Mouse (Mus musculus): ENCODE results near the gene Sync. TPM values are rescaled to one million over a fixed set of nuclear protein-coding genes. Genes with fewer than 3 reads are reported as not detected.

The Sync gene
- polyA plus RNA-seq, 1 experiment = not detected

- TF ChIP-seq POLR2A (IDR thresholded peaks at IDR 0.05; ENCODE audit: borderline replicate concordance, low read depth, low read length) (no peak), CTCF (IDR thresholded peaks at IDR 0.05; ENCODE audit: low read depth, low read length) (no peak)
- Histone ChIP-seq H3K4me1 (ENCODE audit: control insufficient read depth, insufficient read depth, low read length) (peaks cover 10% of the 10 kb centered on the region), H3K4me3 (ENCODE audit: insufficient read depth, low read length) (peak overlapping the region; percentile 40), H3K27ac (ENCODE audit: insufficient read depth, low read depth, low read length) (peak overlapping the region; percentile 95)
These were observed 59.2 kb downstream of the Sync start for GRCm38 (mm10) chr4:129346481-129347154.

DNA sequence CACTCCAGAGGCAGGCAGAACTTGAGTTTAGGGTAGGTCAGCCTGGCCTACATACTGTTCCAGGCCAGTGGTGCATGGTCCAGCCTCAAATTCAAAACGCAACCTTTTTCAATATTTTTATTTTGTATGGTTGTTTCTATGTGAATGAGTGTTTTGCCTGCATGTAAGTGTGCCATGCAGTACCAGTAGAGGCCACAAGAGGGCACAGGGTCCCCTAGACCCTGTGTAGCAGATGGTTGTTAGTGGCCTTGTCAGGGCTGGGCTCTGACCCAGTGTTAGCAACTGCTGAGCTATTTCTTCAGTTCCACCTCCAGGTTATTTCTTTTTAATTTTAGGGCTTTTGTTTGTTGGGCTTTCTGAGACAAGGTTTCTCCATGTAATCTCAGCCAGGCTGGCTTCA lies 63.2 kb downstream of the Sync start:
- Histone ChIP-seq H3K4me3 (ENCODE audit: insufficient read depth, low read length) (no peak overlapping the region), H3K27ac (ENCODE audit: insufficient read depth, low read depth, low read length) (no peak overlapping the region), H3K4me1 (ENCODE audit: control insufficient read depth, insufficient read depth, low read length) (peaks cover 13% of the 10 kb centered on the region)
- TF ChIP-seq POLR2A (IDR thresholded peaks at IDR 0.05; ENCODE audit: borderline replicate concordance, low read depth, low read length) (no peak), CTCF (IDR thresholded peaks at IDR 0.05; ENCODE audit: low read depth, low read length) (peak; percentile 61)

DNA sequence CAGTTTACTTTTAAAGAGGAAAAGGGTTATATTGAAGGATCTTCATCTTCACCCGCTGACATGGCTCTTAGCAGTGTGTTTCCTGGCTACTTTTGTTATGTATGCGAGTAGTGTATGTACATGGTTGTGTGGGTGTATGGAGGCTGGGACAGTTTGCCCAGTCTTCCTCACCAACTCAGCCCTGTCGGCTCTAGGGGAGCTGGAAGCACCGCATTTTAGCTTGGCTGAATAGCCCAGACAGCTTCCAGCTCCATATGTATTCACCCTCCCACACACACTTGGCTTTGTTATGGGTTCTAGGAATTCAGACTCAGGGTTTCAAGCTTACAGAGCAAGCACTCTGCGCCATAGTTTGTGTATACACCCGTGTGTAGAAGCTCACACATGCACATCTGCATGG lies 63.7 kb downstream of the Sync start:
- no peak overlapping the region for H3K27ac ChIP-seq (ENCODE audit: insufficient read depth, low read depth, low read length)
- peaks cover 9% of the 10 kb centered on the region for H3K4me1 ChIP-seq (ENCODE audit: control insufficient read depth, insufficient read depth, low read length)
- TF ChIP-seq POLR2A (IDR thresholded peaks at IDR 0.05; ENCODE audit: borderline replicate concordance, low read depth, low read length) (no peak), CTCF (IDR thresholded peaks at IDR 0.05; ENCODE audit: low read depth, low read length) (no peak)
- H3K4me3 ChIP-seq (ENCODE audit: insufficient read depth, low read length) = no peak overlapping the region

DNA sequence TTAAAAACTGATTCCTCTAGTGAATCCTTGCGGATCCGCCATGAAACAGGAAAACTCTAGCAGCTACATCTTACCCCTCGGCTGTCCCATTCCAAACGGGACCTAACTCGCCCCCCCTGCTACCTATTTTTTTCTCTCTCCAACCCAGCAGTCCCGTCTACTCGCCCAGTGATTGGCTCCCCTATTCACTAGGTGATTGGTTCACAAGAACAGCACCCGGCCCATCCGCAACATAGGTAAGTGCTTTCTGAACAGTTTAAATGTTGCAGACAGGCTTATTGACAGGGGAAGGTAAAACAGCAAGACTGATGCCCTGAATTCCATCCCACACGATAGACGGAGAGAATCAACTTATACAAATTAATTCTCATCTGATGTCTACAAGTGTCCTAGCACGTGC lies 65.8 kb downstream of the Sync start:
- H3K4me3 ChIP-seq (ENCODE audit: insufficient read depth, low read length) = no peak overlapping the region
- H3K27ac ChIP-seq (ENCODE audit: insufficient read depth, low read depth, low read length) = no peak overlapping the region
- peaks cover 6% of the 10 kb centered on the region for H3K4me1 ChIP-seq (ENCODE audit: control insufficient read depth, insufficient read depth, low read length)
- no peak for TF ChIP-seq POLR2A (IDR thresholded peaks at IDR 0.05; ENCODE audit: borderline replicate concordance, low read depth, low read length)
- TF ChIP-seq CTCF (IDR thresholded peaks at IDR 0.05; ENCODE audit: low read depth, low read length) = no peak

DNA sequence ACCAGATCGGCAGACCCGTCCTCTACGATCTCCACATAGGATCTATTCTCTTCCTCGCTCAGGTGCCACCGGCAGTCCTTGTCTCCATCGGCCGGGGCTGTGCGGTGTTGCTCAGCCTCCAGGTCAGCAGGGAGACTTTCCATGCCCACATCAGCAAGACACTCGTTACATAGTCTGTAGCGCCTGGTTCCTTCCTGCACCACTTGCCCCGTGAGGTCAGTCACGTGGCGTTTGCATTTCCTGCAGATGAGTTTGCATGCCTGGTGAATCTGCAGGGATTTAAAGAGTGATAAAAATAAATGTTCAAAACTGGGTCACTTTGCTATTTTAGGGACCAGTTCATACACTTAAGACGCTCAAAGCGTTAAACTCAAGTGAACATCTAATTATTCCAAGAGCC lies 66.8 kb downstream of the Sync start:
- H3K27ac ChIP-seq (ENCODE audit: insufficient read depth, low read depth, low read length) = no peak overlapping the region
- TF ChIP-seq POLR2A (IDR thresholded peaks at IDR 0.05; ENCODE audit: borderline replicate concordance, low read depth, low read length) = no peak
- TF ChIP-seq CTCF (IDR thresholded peaks at IDR 0.05; ENCODE audit: low read depth, low read length) = no peak
- H3K4me3 ChIP-seq (ENCODE audit: insufficient read depth, low read length) = no peak overlapping the region
- peaks cover 6% of the 10 kb centered on the region for H3K4me1 ChIP-seq (ENCODE audit: control insufficient read depth, insufficient read depth, low read length)

GRCm38 (mm10) chr4:129357613-129358163 lies 70.3 kb downstream of the Sync start:
- H3K27ac ChIP-seq (ENCODE audit: insufficient read depth, low read depth, low read length) = no peak overlapping the region
- TF ChIP-seq POLR2A (IDR thresholded peaks at IDR 0.05; ENCODE audit: borderline replicate concordance, low read depth, low read length) = no peak
- TF ChIP-seq CTCF (IDR thresholded peaks at IDR 0.05; ENCODE audit: low read depth, low read length) = no peak
- peaks cover 6% of the 10 kb centered on the region for H3K4me1 ChIP-seq (ENCODE audit: control insufficient read depth, insufficient read depth, low read length)
- no peak overlapping the region for H3K4me3 ChIP-seq (ENCODE audit: insufficient read depth, low read length)

Other genes starting within 250 kb of the Sync start
- gene Rnf19b, start 229.3 kb upstream of the Sync start, polyA plus RNA-seq (2012; ENCODE audit: insufficient read depth, insufficient read length, missing spikeins) = 91.7 and 94.9 TPM in 2 replicates
- not detected in 2 replicates for gene Tmem54, start 182.1 kb upstream of the Sync start, polyA plus RNA-seq (2012; ENCODE audit: insufficient read depth, insufficient read length, missing spikeins)
- gene Hpca, start 165.6 kb upstream of the Sync start, polyA plus RNA-seq (2012; ENCODE audit: insufficient read depth, insufficient read length, missing spikeins) = not detected in 2 replicates
- gene Fndc5, start 150.6 kb upstream of the Sync start, polyA plus RNA-seq (2012; ENCODE audit: insufficient read depth, insufficient read length, missing spikeins) = not detected in 2 replicates
- gene S100pbp, start 97.9 kb upstream of the Sync start, polyA plus RNA-seq (2012; ENCODE audit: insufficient read depth, insufficient read length, missing spikeins) = 25.9 and 26.8 TPM in 2 replicates
- gene Yars, start 97.9 kb upstream of the Sync start, polyA plus RNA-seq (2012; ENCODE audit: insufficient read depth, insufficient read length, missing spikeins) = 18.0 and 21.7 TPM in 2 replicates
- gene C77080, start 26.2 kb upstream of the Sync start, polyA plus RNA-seq (2012; ENCODE audit: insufficient read depth, insufficient read length, missing spikeins) = 5.0 and 6.3 TPM in 2 replicates
- gene Rbbp4, start 47.8 kb downstream of the Sync start, polyA plus RNA-seq (2012; ENCODE audit: insufficient read depth, insufficient read length, missing spikeins) = 137 and 148 TPM in 2 replicates
- 70.2 and 76.9 TPM in 2 replicates for gene Zbtb8os, start 48.1 kb downstream of the Sync start, polyA plus RNA-seq (2012; ENCODE audit: insufficient read depth, insufficient read length, missing spikeins)
- gene Zbtb8a, start 90.5 kb downstream of the Sync start, polyA plus RNA-seq (2012; ENCODE audit: insufficient read depth, insufficient read length, missing spikeins) = 3.6 and 4.4 TPM in 2 replicates
- gene Zbtb8b, start 153.2 kb downstream of the Sync start, polyA plus RNA-seq (2012; ENCODE audit: insufficient read depth, insufficient read length, missing spikeins) = not detected in 2 replicates
- 37.3 and 42.3 TPM in 2 replicates for gene Bsdc1, start 174.0 kb downstream of the Sync start, polyA plus RNA-seq (2012; ENCODE audit: insufficient read depth, insufficient read length, missing spikeins)
- gene Tssk3, start 203.4 kb downstream of the Sync start, polyA plus RNA-seq (2012; ENCODE audit: insufficient read depth, insufficient read length, missing spikeins) = not detected in 2 replicates
- gene Fam229a, start 203.6 kb downstream of the Sync start, polyA plus RNA-seq (2012; ENCODE audit: insufficient read depth, insufficient read length, missing spikeins) = not detected in 2 replicates
- gene Marcksl1, start 226.0 kb downstream of the Sync start, polyA plus RNA-seq (2012; ENCODE audit: insufficient read depth, insufficient read length, missing spikeins) = 157 and 166 TPM in 2 replicates